18 mouse cellular contexts compared by ENCODE assay signal in the genomic region with DNA sequence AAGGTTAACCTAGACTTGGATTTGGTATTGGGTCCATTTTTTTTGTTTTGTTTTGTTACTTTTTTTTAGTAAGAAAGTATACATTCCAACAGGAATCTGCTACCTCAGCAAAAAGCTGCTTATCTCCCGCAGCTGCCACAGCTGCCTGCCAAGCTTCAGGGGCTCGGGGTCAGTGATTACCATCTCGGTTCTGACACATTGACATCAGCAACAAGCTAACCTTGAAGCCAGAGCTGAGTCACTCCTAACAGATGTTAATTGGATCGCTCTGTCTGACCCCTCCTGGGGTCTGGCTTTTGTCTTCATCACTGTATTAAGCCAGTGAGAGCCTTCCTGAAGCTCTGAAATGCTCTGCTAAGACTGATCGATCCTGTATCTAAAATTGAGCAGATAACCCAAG.
DNase-seq lines count a peak whose midpoint lies in the region; ATAC-seq and TF ChIP-seq lines count a peak whose summit lies in the region.
"Had no signal": no experiment of that assay in that cellular context is flagged by ENCODE, and none has a peak within 500 bp of the region (broad histone marks: within the 10 kb centered on the region; RNA-seq: fewer than 3 reads in every experiment).

No protein-coding gene starts in this region.

- no peaks in the 10 kb centered on the region for H3K36me3 ChIP-seq in intestine, postnatal 0 days (ENCODE audit: control insufficient read depth, insufficient read depth)
- no peaks in the 10 kb centered on the region for H3K36me3 ChIP-seq in liver, embryonic 12.5 days
- H3K36me3 ChIP-seq: heart, embryonic 15.5 days; limb, embryonic 12.5 days had no signal

- no peaks in the 10 kb centered on the region for H3K27me3 ChIP-seq in intestine, postnatal 0 days (replicated peaks; ENCODE audit: control insufficient read depth, insufficient read depth, low read length)
- H3K27me3 ChIP-seq in liver, embryonic 12.5 days (replicated peaks), result no peaks in the 10 kb centered on the region
- H3K27me3 ChIP-seq: heart, embryonic 15.5 days; limb, embryonic 12.5 days had no signal

- peak; percentile 70 for DNase-seq in adrenal gland, adult 2 months
- no peak for DNase-seq in adrenal gland, postnatal 4 days (ENCODE audit: low spot score in 2 of 2)
- DNase-seq in retina, embryonic 14.5 days (ENCODE audit: low spot score), result peak; percentile 21
- no peak for DNase-seq in retina, postnatal 1 day
- peak; percentile 52 for DNase-seq in embryo, embryonic 9.5 days (ENCODE audit: extremely low spot score)
- DNase-seq in frontal cortex, postnatal 14 days (ENCODE audit: low spot score in 2 of 2), result no peak
- DNase-seq: cerebellum, postnatal 10 days; kidney, adult 18-20 months; kidney, postnatal 4 days; liver, postnatal 0 days; lung, postnatal 4 days; right cerebral cortex, postnatal 4 days had no signal

- no peaks in the 10 kb centered on the region for H3K4me1 ChIP-seq in intestine, postnatal 0 days (replicated peaks; ENCODE audit: control insufficient read depth, insufficient read depth, low read length)
- no peaks in the 10 kb centered on the region for H3K4me1 ChIP-seq in liver, embryonic 12.5 days
- H3K4me1 ChIP-seq: heart, embryonic 15.5 days; limb, embryonic 12.5 days had no signal

- no peak overlapping the region for H3K4me3 ChIP-seq in intestine, postnatal 0 days (ENCODE audit: low read depth, low read length)
- H3K4me3 ChIP-seq in liver, embryonic 12.5 days, result no peak overlapping the region
- H3K4me3 ChIP-seq: heart, embryonic 15.5 days; limb, embryonic 12.5 days; myocyte had no signal

- WGBS in intestine, postnatal 0 days, result 10% methylated on average over 5 of the region's 5 CpGs
- WGBS in liver, embryonic 12.5 days (ENCODE audit: insufficient replicate concordance), result 8% methylated on average over 5 of the region's 5 CpGs

- no peak overlapping the region for H3K4me2 ChIP-seq in intestine, postnatal 0 days (replicated peaks; ENCODE audit: low read depth)
- H3K4me2 ChIP-seq in liver, embryonic 12.5 days, result no peak overlapping the region
- H3K4me2 ChIP-seq: heart, embryonic 15.5 days; hindbrain, embryonic 14.5 days; limb, embryonic 12.5 days had no signal

- no peak overlapping the region for H3K9ac ChIP-seq in intestine, postnatal 0 days (ENCODE audit: low read depth, low read length)
- no peak overlapping the region for H3K9ac ChIP-seq in liver, embryonic 12.5 days
- H3K9ac ChIP-seq: heart, embryonic 15.5 days; hindbrain, embryonic 14.5 days; limb, embryonic 12.5 days; liver, postnatal 0 days had no signal

- H3K9me3 ChIP-seq in intestine, postnatal 0 days (ENCODE audit: control insufficient read depth), result no peaks in the 10 kb centered on the region
- no peaks in the 10 kb centered on the region for H3K9me3 ChIP-seq in liver, embryonic 12.5 days (replicated peaks)
- H3K9me3 ChIP-seq: heart, embryonic 15.5 days; limb, embryonic 12.5 days had no signal

- ATAC-seq in intestine, postnatal 0 days, result no peak
- no peak for ATAC-seq in liver, embryonic 12.5 days
- ATAC-seq: liver, postnatal 0 days had no signal

- TF ChIP-seq CTCF in intestine, postnatal 0 days (IDR thresholded peaks at IDR 0.05; ENCODE audit: low read depth), result no peak

- H3K27ac ChIP-seq in intestine, postnatal 0 days (ENCODE audit: low read depth, low read length), result no peak overlapping the region
- H3K27ac ChIP-seq in liver, embryonic 12.5 days, result no peak overlapping the region
- H3K27ac ChIP-seq: heart, embryonic 15.5 days; hindbrain, embryonic 14.5 days; limb, embryonic 12.5 days had no signal

Comparison
In these comparisons a context has a peak if more than half of its experiments do, and no peak if none do; other contexts are left out.
1. DNase-seq: peak in adrenal gland, adult 2 months (single experiment), retina, embryonic 14.5 days (single experiment) and embryo, embryonic 9.5 days (single experiment); none in adrenal gland, postnatal 4 days (0 of 2), retina, postnatal 1 day (single experiment) and frontal cortex, postnatal 14 days (0 of 2).